Mouse (Mus musculus) small intestine, adult 2 months (tissue): ENCODE results near the gene Abcb10. TPM values are rescaled to one million over a fixed set of nuclear protein-coding genes. Genes with fewer than 3 reads are reported as not detected.

Source experiments
- H3K27ac ChIP-seq: fragments of 200-500 bp; 2 replicates; pipeline ENCODE4 v1.5.1; 2012; ENCODE audit warnings: low read depth, low read length, control low read depth, inconsistent platforms; ENCODE audit not compliant: insufficient read depth
- H3K27me3 ChIP-seq: fragments of 200-500 bp; 2 replicates; pipeline ENCODE4 v1.6.1; 2012; ENCODE audit warnings: mild to moderate bottlenecking, moderate library complexity, low read length, inconsistent platforms; ENCODE audit not compliant: control insufficient read depth, insufficient read depth
- H3K36me3 ChIP-seq: fragments of 200-500 bp; 2 replicates; pipeline ENCODE4 v1.6.1; 2012; ENCODE audit warnings: mild to moderate bottlenecking, low read length, control low read depth, inconsistent platforms; ENCODE audit not compliant: control insufficient read depth, insufficient read depth
- H3K4me1 ChIP-seq: fragments of 200-500 bp; 2 replicates; pipeline ENCODE4 v1.6.1; 2012; ENCODE audit warnings: low read length, inconsistent platforms, mixed read lengths; ENCODE audit not compliant: control insufficient read depth, insufficient read depth, insufficient read length
- H3K4me3 ChIP-seq: fragments of 200-500 bp; 2 replicates; pipeline ENCODE4 v1.5.1; 2012; ENCODE audit warnings: low read depth, mild to moderate bottlenecking, control low read depth, inconsistent platforms, low read length, moderate library complexity
- CTCF ChIP-seq: fragments of 200-500 bp; IDR thresholded peaks from 2 replicates; pipeline ENCODE4 v1.5.1; 2012; ENCODE audit warnings: low read depth, mild to moderate bottlenecking, control low read depth, inconsistent platforms, low read length, moderate library complexity, mixed read lengths; ENCODE audit not compliant: insufficient replicate concordance, insufficient read length; ENCODE audit errors: extremely low read depth
- POLR2A ChIP-seq: fragments of 200-500 bp; IDR thresholded peaks from 2 replicates; pipeline ENCODE4 v1.6.1; 2012; ENCODE audit warnings: low read depth, mild to moderate bottlenecking, control low read depth, inconsistent platforms, low read length, moderate library complexity
- WGBS: fragments of 180-500 bp; shearing (Covaris S2); methylation state at CpG from one replicate; pipeline ENCODE4 v1.1.7; 2018; 5-methylcytosine and 5-hydroxymethylcytosine counted together
- polyA plus RNA-seq: library from polyadenylated mRNA; depleted of rRNA; stranded (reverse); fragments of >200 nt; gene quantifications from 2 replicates; pipeline ENCODE4 v1.2.3, GENCODE M21; 2012; rRNA removed

The Abcb10 gene
- polyA plus RNA-seq, 1 experiment, result 18.2 TPM

DNA sequence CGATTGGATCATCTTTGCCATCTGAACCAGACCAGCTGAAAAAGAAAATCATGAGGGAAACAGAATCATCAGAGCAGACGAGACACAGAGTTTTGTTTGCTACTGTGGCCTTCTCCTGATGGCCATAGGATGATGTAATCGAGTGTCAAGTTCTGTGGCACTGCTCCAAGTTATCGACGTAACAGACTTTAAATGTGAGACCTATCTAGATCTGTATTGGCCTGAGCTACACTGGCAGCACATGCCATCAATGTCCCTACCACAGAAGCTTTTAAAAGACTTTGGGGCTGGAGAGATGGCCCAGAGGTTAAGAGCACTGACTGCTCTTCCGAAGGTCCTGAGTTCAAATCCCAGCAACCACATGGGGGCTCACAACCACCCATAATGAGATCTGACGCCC is 80.3 kb downstream of the Abcb10 start:
- H3K4me3 ChIP-seq, result no peak overlapping the region
- H3K27me3 ChIP-seq, result no peaks in the 10 kb centered on the region
- no peaks in the 10 kb centered on the region for H3K4me1 ChIP-seq
- no peak overlapping the region for H3K27ac ChIP-seq
- 77% methylated on average over 7 of the region's 7 CpGs for WGBS
- peaks cover 23% of the 10 kb centered on the region for H3K36me3 ChIP-seq
- no peak for TF ChIP-seq CTCF
- TF ChIP-seq POLR2A, result no peak

Other genes starting within 250 kb of the Abcb10 start
- gene Rab4a, start 177.1 kb downstream of the Abcb10 start, polyA plus RNA-seq, result 23.0 and 59.8 TPM in 2 replicates
- gene Ccsap, start 122.9 kb downstream of the Abcb10 start, polyA plus RNA-seq, result 0.70 and 1.3 TPM in 2 replicates
- 4.1 and 10.8 TPM in 2 replicates for gene Acta1, start 88.4 kb downstream of the Abcb10 start, polyA plus RNA-seq
- gene Nup133, start 33.9 kb downstream of the Abcb10 start, polyA plus RNA-seq, result 2.4 and 4.3 TPM in 2 replicates
- 15.3 and 29.2 TPM in 2 replicates for gene Taf5l, start 38.3 kb upstream of the Abcb10 start, polyA plus RNA-seq
- 1.4 and 2.5 TPM in 2 replicates for gene Urb2, start 38.4 kb upstream of the Abcb10 start, polyA plus RNA-seq
- 8.1 and 9.4 TPM in 2 replicates for gene Galnt2, start 248.3 kb upstream of the Abcb10 start, polyA plus RNA-seq